Mouse (Mus musculus): ENCODE measurements around the gene Slc2a2. TPM values are rescaled to one million over a fixed set of nuclear protein-coding genes. Genes with fewer than 3 reads are reported as not detected.

The Slc2a2 gene
- total and polyA plus RNA-seq, 2 experiments from 2014 or later = not detected

GRCm38 (mm10) chr3:28775361-28775760 is 77.7 kb downstream of the Slc2a2 start:
- no peak for DNase-seq
- 93% methylated on average over 7 of the region's 7 CpGs for WGBS
- H3K4me1 ChIP-seq (ENCODE audit: insufficient read depth) = no peaks in the 10 kb centered on the region

GRCm38 (mm10) chr3:28775958-28776357 is 78.3 kb downstream of the Slc2a2 start:
- ATAC-seq = no peak
- Histone ChIP-seq H3K9ac (no peak overlapping the region), H3K27ac (ENCODE audit: low read depth, low read length) (no peak overlapping the region), H3K9me3 (ENCODE audit: low read length) (no peaks in the 10 kb centered on the region), H3K4me2 (ENCODE audit: low read depth) (no peak overlapping the region), H3K27me3 (ENCODE audit: insufficient read depth, low read length) (no peaks in the 10 kb centered on the region), H3K4me1 (ENCODE audit: insufficient read depth) (peaks cover 3% of the 10 kb centered on the region), H3K4me3 (ENCODE audit: low read depth, low read length) (no peak overlapping the region), H3K36me3 (ENCODE audit: insufficient read depth) (no peaks in the 10 kb centered on the region)
- no peak for DNase-seq
- no peak for TF ChIP-seq CTCF (IDR thresholded peaks at IDR 0.05; ENCODE audit: low read depth)
- WGBS = 90% methylated on average over 1 of the region's 1 CpGs

More at GRCm38 (mm10) chr3:28775361-28775760, 77.7 kb downstream of the Slc2a2 start:
- no peaks in the 10 kb centered on the region for H3K36me3 ChIP-seq (ENCODE audit: insufficient read depth)
- TF ChIP-seq CTCF (IDR thresholded peaks at IDR 0.05; ENCODE audit: low read depth) = no peak
- no peak for ATAC-seq
- H3K27ac ChIP-seq (ENCODE audit: low read depth, low read length) = no peak overlapping the region
- H3K4me3 ChIP-seq (ENCODE audit: low read depth, low read length) = no peak overlapping the region
- H3K27me3 ChIP-seq (ENCODE audit: insufficient read depth, low read length) = no peaks in the 10 kb centered on the region
- no peaks in the 10 kb centered on the region for H3K9me3 ChIP-seq (ENCODE audit: low read length)
- no peak overlapping the region for H3K4me2 ChIP-seq (ENCODE audit: low read depth)
- no peak overlapping the region for H3K9ac ChIP-seq

GRCm38 (mm10) chr3:28776491-28776890 is 78.8 kb downstream of the Slc2a2 start:
- WGBS = 78% methylated on average over 1 of the region's 1 CpGs
- DNase-seq (no peak), ATAC-seq (no peak)
- Histone ChIP-seq H3K36me3 (ENCODE audit: insufficient read depth) (no peaks in the 10 kb centered on the region), H3K9me3 (ENCODE audit: low read length) (no peaks in the 10 kb centered on the region), H3K27ac (ENCODE audit: low read depth, low read length) (no peak overlapping the region), H3K9ac (no peak overlapping the region), H3K4me3 (ENCODE audit: low read depth, low read length) (no peak overlapping the region), H3K4me1 (ENCODE audit: insufficient read depth) (peaks cover 3% of the 10 kb centered on the region), H3K4me2 (ENCODE audit: low read depth) (no peak overlapping the region), H3K27me3 (ENCODE audit: insufficient read depth, low read length) (no peaks in the 10 kb centered on the region)
- TF ChIP-seq CTCF (IDR thresholded peaks at IDR 0.05; ENCODE audit: low read depth) = no peak

- TF ChIP-seq CTCF (IDR thresholded peaks at IDR 0.05; ENCODE audit: low read depth) = no peak
- Histone ChIP-seq H3K9me3 (ENCODE audit: low read length) (no peaks in the 10 kb centered on the region), H3K4me1 (ENCODE audit: insufficient read depth) (peaks cover 3% of the 10 kb centered on the region), H3K27me3 (ENCODE audit: insufficient read depth, low read length) (no peaks in the 10 kb centered on the region), H3K9ac (peak overlapping the region; percentile 35; the same call in 1 of the 2 replicates), H3K4me2 (ENCODE audit: low read depth) (peak overlapping the region; percentile 100), H3K36me3 (ENCODE audit: insufficient read depth) (no peaks in the 10 kb centered on the region), H3K27ac (ENCODE audit: low read depth, low read length) (no peak overlapping the region), H3K4me3 (ENCODE audit: low read depth, low read length) (peak overlapping the region; percentile 77)
- ATAC-seq (peak; percentile 5; the same call in 1 of the 2 replicates), DNase-seq (no peak)
- WGBS = 77% methylated on average over 9 of the region's 9 CpGs
Observed at GRCm38 (mm10) chr3:28780511-28780910, 82.8 kb downstream of the Slc2a2 start.

Other genes with a start within 250 kb of the Slc2a2 start
- 20.4 and 25.4 TPM in 2 replicates for gene Eif5a2, start 83.4 kb downstream of the Slc2a2 start, total RNA-seq (2014; rRNA removed)
- gene Eif5a2, start 83.4 kb downstream of the Slc2a2 start, polyA plus RNA-seq (2015; fragmentation: Nextera tagmentation; extraction: Ambion mirVana) = 7.5 and 8.0 TPM in 2 replicates
- 368 and 440 TPM in 2 replicates for gene Rpl22l1, start 107.5 kb downstream of the Slc2a2 start, total RNA-seq (2014; rRNA removed)
- 263 and 321 TPM in 2 replicates for gene Rpl22l1, start 107.5 kb downstream of the Slc2a2 start, polyA plus RNA-seq (2015; fragmentation: Nextera tagmentation; extraction: Ambion mirVana)
- not detected in 2 replicates for gene Gm1527, start 194.7 kb downstream of the Slc2a2 start, total RNA-seq (2014; rRNA removed)
- not detected in 2 replicates for gene Gm1527, start 194.7 kb downstream of the Slc2a2 start, polyA plus RNA-seq (2015; fragmentation: Nextera tagmentation; extraction: Ambion mirVana)

All from forebrain, postnatal 0 days (tissue).